Mouse (Mus musculus) kidney, postnatal 0 days (tissue): ENCODE results near the gene Neo1. TPM values are rescaled to one million over a fixed set of nuclear protein-coding genes. Genes with fewer than 3 reads are reported as not detected.
"Not testable (repeated sequence)": the region's sequence is repeated elsewhere in the genome, so short reads cannot be mapped to it uniquely, and the experiment has no call there.

Experiments used
- ATAC-seq: fragments of 200-750 bp; cut with Nextera tagmentation; replicated peaks from 2 replicates; pipeline ENCODE4 v1.8.0; 2017; ENCODE audit warnings: low read depth, moderate number of reproducible peaks, moderate TSS enrichment, moderate library complexity; ENCODE audit not compliant: low FRiP score
- DNase-seq: peaks from one replicate; pipeline ENCODE4 v3.0.0-alpha.2; 2016; ENCODE audit warnings: low spot score
- H3K27ac ChIP-seq: fragments of 300-500 bp; sonication (generic); 2 replicates; pipeline ENCODE4 v1.5.1; 2014; ENCODE audit warnings: mild to moderate bottlenecking
- H3K27me3 ChIP-seq: fragments of 300-500 bp; sonication (generic); 2 replicates; pipeline ENCODE4 v1.6.1; 2014; ENCODE audit warnings: low read length, mixed read lengths; ENCODE audit not compliant: insufficient read depth
- H3K36me3 ChIP-seq: fragments of 300-500 bp; sonication (generic); 2 replicates; pipeline ENCODE4 v1.6.1; 2014; ENCODE audit warnings: low read length, mixed read lengths; ENCODE audit not compliant: insufficient read depth
- H3K4me1 ChIP-seq: fragments of 300-500 bp; sonication (generic); replicated peaks from 2 replicates; pipeline ENCODE4 v1.6.1; 2014; ENCODE audit warnings: antibody characterized with exemption, low read length, mixed read lengths; ENCODE audit not compliant: insufficient read depth
- H3K4me2 ChIP-seq: fragments of 300-500 bp; sonication (generic); 2 replicates; pipeline ENCODE4 v1.6.1; 2014; ENCODE audit warnings: mild to moderate bottlenecking, low read length, moderate library complexity, mixed read lengths
- H3K4me3 ChIP-seq: fragments of 300-500 bp; sonication (generic); replicated peaks from 2 replicates; pipeline ENCODE4 v1.5.1; 2014; ENCODE audit warnings: low read depth, low read length
- H3K9ac ChIP-seq: fragments of 300-500 bp; sonication (generic); 2 replicates; pipeline ENCODE4 v1.6.1; 2014; ENCODE audit warnings: low read depth, low read length
- H3K9me3 ChIP-seq: fragments of 300-500 bp; sonication (generic); replicated peaks from 2 replicates; pipeline ENCODE4 v1.6.1; 2016; ENCODE audit warnings: low read length, inconsistent platforms, mixed read lengths
- CTCF ChIP-seq: IDR thresholded peaks from 2 replicates; pipeline ENCODE4 v1.5.1; 2016; ENCODE audit warnings: antibody characterized with exemption, low read depth, mild to moderate bottlenecking, moderate library complexity
- WGBS: fragments of 180-500 bp; shearing (Covaris S2); extraction: QIAGEN DNeasy Blood & Tissue Kit; methylation state at CpG from one replicate; pipeline ENCODE4 v1.1.7; 2014; 5-methylcytosine and 5-hydroxymethylcytosine counted together
- polyA plus RNA-seq: library from polyadenylated mRNA; unstranded; fragments of >200 nt; fragmentation: Nextera tagmentation; extraction: Ambion mirVana; gene quantifications from 2 replicates; pipeline ENCODE4 v1.2.1, GENCODE M21; 2015

Gene Neo1
- polyA plus RNA-seq, 1 experiment from 2014 or later: 25.3 TPM

DNA sequence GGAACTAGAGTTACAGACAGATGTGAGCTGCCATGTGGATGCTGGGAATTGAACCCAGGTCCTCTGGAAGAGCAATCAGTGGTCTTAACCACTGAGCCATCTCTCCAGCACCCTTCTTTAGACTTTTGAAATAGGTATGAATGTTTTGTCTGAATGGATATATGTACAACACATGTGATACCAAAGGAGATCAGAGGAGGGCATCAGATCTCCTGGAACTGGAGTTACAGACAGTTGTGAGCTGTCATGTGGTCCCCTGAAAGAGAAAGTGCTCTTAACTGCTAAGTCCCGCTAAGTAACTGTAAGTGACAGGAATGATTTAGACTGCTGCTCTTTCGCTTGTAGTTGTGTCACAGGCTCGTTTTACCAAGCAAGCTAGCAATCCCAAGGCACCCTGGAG is 80.7 kb downstream of the Neo1 start:
- peak; percentile 20 for DNase-seq
- H3K27me3 ChIP-seq: no peaks in the 10 kb centered on the region
- 0 out of 2 replicates have a peak, but pooled peaks cover 6% of the 10 kb centered on the region for H3K36me3 ChIP-seq
- no peaks in the 10 kb centered on the region for H3K4me1 ChIP-seq
- no peaks in the 10 kb centered on the region for H3K9me3 ChIP-seq
- ATAC-seq: no peak
- H3K27ac ChIP-seq: no peak overlapping the region
- H3K4me3 ChIP-seq: no peak overlapping the region
- WGBS: 34% methylated on average over 3 of the region's 3 CpGs
- H3K4me2 ChIP-seq: no peak overlapping the region
- peak; percentile 33; the same call in 1 of the 2 replicates for TF ChIP-seq CTCF
- H3K9ac ChIP-seq: no peak overlapping the region

DNA sequence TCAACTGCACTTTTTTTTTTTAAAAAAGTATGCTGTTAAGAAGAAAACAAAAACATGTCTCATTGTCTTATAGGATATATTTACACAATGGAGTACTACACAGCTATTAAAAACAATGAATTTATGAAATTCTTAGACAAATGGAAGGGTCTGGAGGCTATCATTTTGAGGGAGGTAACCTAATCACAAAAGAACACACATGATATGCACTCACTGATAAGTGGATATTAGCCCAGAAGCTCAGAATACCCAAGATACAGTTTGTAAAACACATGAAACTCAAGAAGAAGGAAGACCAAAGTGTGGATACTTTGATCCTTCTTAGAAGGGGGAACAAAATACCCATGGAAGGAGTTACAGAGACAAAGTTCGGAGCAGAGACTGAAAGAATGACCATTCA is 90.3 kb downstream of the Neo1 start:
- H3K4me1 ChIP-seq, ATAC-seq, H3K4me3 ChIP-seq, H3K9me3 ChIP-seq, H3K4me2 ChIP-seq, H3K9ac ChIP-seq, H3K36me3 ChIP-seq, H3K27me3 ChIP-seq, H3K27ac ChIP-seq, DNase-seq: not testable (repeated sequence)
- WGBS: 100% methylated on average over 1 of the region's 1 CpGs

DNA sequence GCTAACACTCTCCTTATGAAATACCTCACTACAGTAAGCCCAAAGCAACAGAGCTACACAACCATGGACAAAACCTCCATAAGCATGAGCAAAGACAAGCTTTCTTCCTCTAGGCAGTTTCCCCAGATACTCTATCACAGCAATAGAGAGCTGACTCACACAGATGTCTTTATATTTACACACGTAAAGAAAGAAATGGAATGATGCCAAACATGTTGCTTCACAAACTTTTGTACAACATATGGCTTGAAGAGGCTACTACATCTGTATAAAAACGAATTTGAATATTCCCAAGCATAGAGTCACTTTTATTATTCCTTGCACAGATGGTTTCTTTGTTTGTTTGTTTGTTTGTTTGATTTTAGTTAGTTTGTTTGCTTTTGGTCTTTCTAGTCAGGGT is 101.5 kb downstream of the Neo1 start:
- no peaks in the 10 kb centered on the region for H3K9me3 ChIP-seq
- TF ChIP-seq CTCF: no peak

DNA sequence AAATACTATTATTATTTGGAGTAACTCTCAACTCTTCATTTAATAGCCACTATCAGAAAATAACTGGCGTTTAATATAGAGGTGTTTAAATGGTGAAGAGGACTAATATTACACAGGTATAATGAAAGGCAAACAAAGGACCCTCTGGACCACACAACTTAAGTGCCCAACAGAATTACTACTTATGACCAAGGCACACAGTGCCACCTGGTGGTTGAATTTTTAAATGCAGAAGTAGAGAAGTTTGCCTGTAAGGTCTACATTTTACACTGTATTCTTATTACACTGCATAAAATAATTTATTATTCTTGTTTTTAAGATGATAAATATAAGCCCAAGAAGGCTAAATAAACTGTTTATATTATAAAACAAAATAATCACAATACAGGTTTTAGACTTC is 108.1 kb downstream of the Neo1 start:
- Histone ChIP-seq H3K36me3 (no peaks in the 10 kb centered on the region), H3K9ac (no peak overlapping the region), H3K27me3 (no peaks in the 10 kb centered on the region), H3K4me1 (no peaks in the 10 kb centered on the region), H3K4me3 (no peak overlapping the region), H3K4me2 (no peak overlapping the region), H3K9me3 (no peaks in the 10 kb centered on the region), H3K27ac (no peak overlapping the region)
- no peak for ATAC-seq
- WGBS: 28% methylated on average over 1 of the region's 1 CpGs
- peak; percentile 88 for TF ChIP-seq CTCF
- DNase-seq: peak; percentile 70

More for the DNA sequence above, 101.5 kb downstream of the Neo1 start:
- no peaks in the 10 kb centered on the region for H3K27me3 ChIP-seq
- H3K4me3 ChIP-seq: no peak overlapping the region
- H3K4me2 ChIP-seq: no peak overlapping the region
- H3K4me1 ChIP-seq: no peaks in the 10 kb centered on the region
- no peak for DNase-seq
- 67% methylated on average over 2 of the region's 2 CpGs for WGBS
- H3K9ac ChIP-seq: no peak overlapping the region
- H3K27ac ChIP-seq: no peak overlapping the region
- H3K36me3 ChIP-seq: 0 out of 2 replicates have a peak, but pooled peaks cover 2% of the 10 kb centered on the region
- ATAC-seq: no peak

DNA sequence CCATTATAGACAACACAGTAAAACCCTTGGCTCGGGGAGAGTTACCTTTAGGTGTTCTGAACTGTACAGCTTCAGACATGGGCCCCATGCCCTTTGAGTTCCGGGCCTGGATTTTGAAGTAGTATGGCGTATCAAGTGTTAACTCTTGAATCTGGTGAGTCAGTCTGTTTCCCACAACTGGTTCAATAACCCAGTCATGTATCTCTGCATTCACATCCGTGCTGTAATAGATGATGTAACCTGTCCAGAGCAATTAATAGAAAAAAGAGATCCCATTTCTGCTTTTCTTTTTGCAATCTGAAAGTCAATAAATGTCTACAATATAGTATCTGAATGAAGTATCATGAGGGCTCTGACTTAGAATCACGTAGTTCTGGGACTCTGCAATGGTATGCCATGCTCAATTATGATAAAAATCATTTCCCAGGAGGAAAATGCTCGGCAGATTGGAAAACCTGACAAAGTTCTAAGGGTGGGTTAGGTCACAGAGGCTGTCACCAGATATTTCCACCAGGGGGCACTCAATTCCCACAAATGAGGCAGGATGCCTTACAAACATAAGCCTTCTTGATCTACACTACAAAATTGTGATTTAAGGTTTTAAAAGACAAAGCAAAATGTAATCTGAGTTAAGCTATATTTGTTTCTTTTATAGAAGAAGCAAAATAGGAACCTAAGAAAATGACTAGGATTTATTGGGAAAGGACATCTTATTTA is 133.2 kb downstream of the Neo1 start:
- Histone ChIP-seq H3K4me2 (no peak overlapping the region), H3K9me3 (no peaks in the 10 kb centered on the region), H3K36me3 (peaks cover 26% of the 10 kb centered on the region; the same call in 1 of the 2 replicates), H3K27ac (no peak overlapping the region), H3K9ac (no peak overlapping the region), H3K4me1 (no peaks in the 10 kb centered on the region), H3K27me3 (no peaks in the 10 kb centered on the region), H3K4me3 (no peak overlapping the region)
- DNase-seq (peak; percentile 58), ATAC-seq (no peak)
- peak; percentile 84 for TF ChIP-seq CTCF
- WGBS: 66% methylated on average over 6 of the region's 6 CpGs

DNA sequence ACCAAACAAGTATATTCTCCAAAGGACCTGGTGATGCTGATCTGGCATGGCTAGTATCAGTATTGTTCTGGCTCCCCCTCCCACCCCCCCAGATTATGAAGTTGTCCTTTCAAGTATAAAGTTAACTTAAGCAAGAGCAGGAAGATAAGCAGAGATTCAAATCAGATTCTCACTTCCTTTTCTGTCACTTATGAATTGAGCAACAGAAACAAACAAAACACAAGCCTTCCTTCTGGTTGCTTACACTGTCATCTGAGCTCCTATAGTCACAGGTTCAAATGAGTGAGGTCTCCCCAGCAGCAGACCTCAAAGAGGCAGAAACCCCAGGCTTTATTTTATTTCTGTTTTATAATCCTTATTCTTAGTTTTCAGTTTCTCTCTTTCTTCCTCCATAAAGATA is 136.6 kb downstream of the Neo1 start:
- Histone ChIP-seq H3K27me3 (no peaks in the 10 kb centered on the region), H3K4me2 (no peak overlapping the region), H3K4me3 (no peak overlapping the region), H3K9me3 (no peaks in the 10 kb centered on the region), H3K9ac (no peak overlapping the region), H3K4me1 (no peaks in the 10 kb centered on the region), H3K27ac (no peak overlapping the region), H3K36me3 (peaks cover 14% of the 10 kb centered on the region; the same call in 1 of the 2 replicates)
- ATAC-seq (no peak), DNase-seq (no peak)
- TF ChIP-seq CTCF: no peak
